Mouse (Mus musculus) limb, embryonic 12.5 days (tissue): ENCODE measurements around the gene Tmem72. TPM values are rescaled to one million over a fixed set of nuclear protein-coding genes. Genes with fewer than 3 reads are reported as not detected.

Experiments
- ATAC-seq: fragments of 200-750 bp; cut with Nextera tagmentation; 2 replicates; pipeline ENCODE4 v1.8.0; 2017; ENCODE audit warnings: low read depth, moderate TSS enrichment; ENCODE audit not compliant: insufficient number of reproducible peaks, insufficient read depth, low FRiP score, low TSS enrichment
- H3K27ac ChIP-seq: fragments of 300-500 bp; sonication (generic); 2 replicates; pipeline ENCODE4 v1.5.1; 2016; ENCODE audit warnings: mild to moderate bottlenecking, moderate library complexity
- H3K27me3 ChIP-seq: fragments of 300-500 bp; sonication (generic); 2 replicates; pipeline ENCODE4 v1.6.1; 2016; ENCODE audit warnings: mild to moderate bottlenecking, moderate library complexity
- H3K36me3 ChIP-seq: fragments of 300-500 bp; sonication (generic); 2 replicates; pipeline ENCODE4 v1.6.1; 2016; ENCODE audit warnings: mild to moderate bottlenecking, moderate library complexity
- H3K4me1 ChIP-seq: fragments of 300-500 bp; sonication (generic); replicated peaks from 2 replicates; pipeline ENCODE4 v1.6.1; 2016
- H3K4me2 ChIP-seq: fragments of 300-500 bp; sonication (generic); 2 replicates; pipeline ENCODE4 v1.6.1; 2016; ENCODE audit warnings: mild to moderate bottlenecking, moderate library complexity
- H3K4me3 ChIP-seq: fragments of 300-500 bp; sonication (generic); replicated peaks from 2 replicates; pipeline ENCODE4 v1.5.1; 2016; ENCODE audit warnings: mild to moderate bottlenecking
- H3K9ac ChIP-seq: fragments of 300-500 bp; sonication (generic); replicated peaks from 2 replicates; pipeline ENCODE4 v1.6.1; 2016; ENCODE audit warnings: mild to moderate bottlenecking, moderate library complexity
- H3K9me3 ChIP-seq: fragments of 300-500 bp; sonication (generic); 2 replicates; pipeline ENCODE4 v1.6.1; 2016; ENCODE audit warnings: mild to moderate bottlenecking, moderate library complexity
- WGBS: fragments of 180-500 bp; shearing (Covaris S2); methylation state at CpG from one replicate; pipeline ENCODE4 v1.1.7; 2016; 5-methylcytosine and 5-hydroxymethylcytosine counted together
- polyA plus RNA-seq: library from polyadenylated mRNA; unstranded; fragments of >200 nt; fragmentation: Nextera tagmentation; extraction: Ambion mirVana; gene quantifications from 2 replicates; pipeline ENCODE4 v1.2.1, GENCODE M21; 2016

Gene Tmem72
- polyA plus RNA-seq, 1 experiment from 2014 or later, result 0.06 TPM

- Histone ChIP-seq H3K4me1 (0 out of 2 replicates have a peak, but pooled peaks cover 9% of the 10 kb centered on the region), H3K9me3 (no peaks in the 10 kb centered on the region), H3K4me2 (no peak overlapping the region), H3K36me3 (no peaks in the 10 kb centered on the region), H3K27ac (no peak overlapping the region), H3K9ac (no peak overlapping the region), H3K4me3 (no peak overlapping the region), H3K27me3 (no peaks in the 10 kb centered on the region)
- ATAC-seq, result no peak
- WGBS, result 86% methylated on average over 2 of the region's 2 CpGs
Observed at GRCm38 (mm10) chr6:116715166-116715565, 1.5 kb downstream of the Tmem72 start.

- Histone ChIP-seq H3K4me2 (no peak overlapping the region), H3K9ac (no peak overlapping the region), H3K27ac (no peak overlapping the region), H3K4me3 (no peak overlapping the region), H3K9me3 (no peaks in the 10 kb centered on the region), H3K4me1 (0 out of 2 replicates have a peak, but pooled peaks cover 9% of the 10 kb centered on the region), H3K36me3 (no peaks in the 10 kb centered on the region), H3K27me3 (no peaks in the 10 kb centered on the region)
- 81% methylated on average over 5 of the region's 5 CpGs for WGBS
- no peak for ATAC-seq
Observed at GRCm38 (mm10) chr6:116714576-116714975, 2.1 kb downstream of the Tmem72 start.

GRCm38 (mm10) chr6:116713966-116714365, 2.7 kb downstream of the Tmem72 start:
- H3K9me3 ChIP-seq, result no peaks in the 10 kb centered on the region

GRCm38 (mm10) chr6:116712503-116712902, 4.2 kb downstream of the Tmem72 start:
- H3K27ac ChIP-seq, result no peak overlapping the region
- H3K9ac ChIP-seq, result no peak overlapping the region
- H3K4me3 ChIP-seq, result no peak overlapping the region
- no peak for ATAC-seq
- H3K4me2 ChIP-seq, result no peak overlapping the region
- H3K27me3 ChIP-seq, result no peaks in the 10 kb centered on the region
- H3K4me1 ChIP-seq, result 0 out of 2 replicates have a peak, but pooled peaks cover 9% of the 10 kb centered on the region
- no peaks in the 10 kb centered on the region for H3K36me3 ChIP-seq
- H3K9me3 ChIP-seq, result no peaks in the 10 kb centered on the region
- WGBS, result 87% methylated on average over 3 of the region's 3 CpGs

More at GRCm38 (mm10) chr6:116713966-116714365, 2.7 kb downstream of the Tmem72 start:
- Histone ChIP-seq H3K4me2 (no peak overlapping the region), H3K36me3 (no peaks in the 10 kb centered on the region), H3K9ac (no peak overlapping the region), H3K4me3 (no peak overlapping the region), H3K27ac (no peak overlapping the region), H3K27me3 (no peaks in the 10 kb centered on the region), H3K4me1 (0 out of 2 replicates have a peak, but pooled peaks cover 9% of the 10 kb centered on the region)
- no peak for ATAC-seq
- WGBS, result 86% methylated on average over 3 of the region's 3 CpGs

- Histone ChIP-seq H3K4me1 (0 out of 2 replicates have a peak, but pooled peaks cover 9% of the 10 kb centered on the region), H3K9me3 (no peaks in the 10 kb centered on the region), H3K27ac (no peak overlapping the region), H3K4me3 (no peak overlapping the region), H3K4me2 (no peak overlapping the region), H3K36me3 (no peaks in the 10 kb centered on the region), H3K9ac (no peak overlapping the region), H3K27me3 (no peaks in the 10 kb centered on the region)
- no peak for ATAC-seq
- 14% methylated on average over 5 of the region's 5 CpGs for WGBS
Observed at GRCm38 (mm10) chr6:116712062-116712461, 4.7 kb downstream of the Tmem72 start.

GRCm38 (mm10) chr6:116704320-116704719, 12.4 kb downstream of the Tmem72 start:
- Histone ChIP-seq H3K9ac (no peak overlapping the region), H3K4me1 (no peaks in the 10 kb centered on the region), H3K27me3 (no peaks in the 10 kb centered on the region), H3K27ac (no peak overlapping the region), H3K4me3 (no peak overlapping the region), H3K4me2 (no peak overlapping the region), H3K9me3 (no peaks in the 10 kb centered on the region), H3K36me3 (no peaks in the 10 kb centered on the region)
- ATAC-seq, result no peak
- WGBS, result 80% methylated on average over 6 of the region's 6 CpGs

- Histone ChIP-seq H3K4me3 (no peak overlapping the region), H3K9ac (no peak overlapping the region), H3K4me1 (no peaks in the 10 kb centered on the region), H3K27me3 (no peaks in the 10 kb centered on the region), H3K9me3 (no peaks in the 10 kb centered on the region), H3K27ac (no peak overlapping the region), H3K4me2 (no peak overlapping the region), H3K36me3 (no peaks in the 10 kb centered on the region)
- ATAC-seq, result no peak
Observed at GRCm38 (mm10) chr6:116700821-116701220, 15.9 kb downstream of the Tmem72 start.

GRCm38 (mm10) chr6:116697896-116698425, 18.8 kb downstream of the Tmem72 start:
- H3K4me2 ChIP-seq, result no peak overlapping the region
- 91% methylated on average over 4 of the region's 4 CpGs for WGBS
- H3K4me3 ChIP-seq, result no peak overlapping the region
- H3K4me1 ChIP-seq, result no peaks in the 10 kb centered on the region
- H3K9ac ChIP-seq, result no peak overlapping the region
- H3K36me3 ChIP-seq, result no peaks in the 10 kb centered on the region
- no peaks in the 10 kb centered on the region for H3K9me3 ChIP-seq
- no peak overlapping the region for H3K27ac ChIP-seq
- H3K27me3 ChIP-seq, result no peaks in the 10 kb centered on the region
- no peak for ATAC-seq

- no peaks in the 10 kb centered on the region for H3K27me3 ChIP-seq
- H3K36me3 ChIP-seq, result no peaks in the 10 kb centered on the region
- no peak overlapping the region for H3K4me3 ChIP-seq
- no peak overlapping the region for H3K9ac ChIP-seq
- H3K27ac ChIP-seq, result no peak overlapping the region
- no peak for ATAC-seq
- H3K9me3 ChIP-seq, result no peaks in the 10 kb centered on the region
- no peaks in the 10 kb centered on the region for H3K4me1 ChIP-seq
- no peak overlapping the region for H3K4me2 ChIP-seq
- WGBS, result 59% methylated on average over 2 of the region's 2 CpGs
Observed at GRCm38 (mm10) chr6:116697413-116697812, 19.3 kb downstream of the Tmem72 start.

GRCm38 (mm10) chr6:116694346-116694745, 22.4 kb downstream of the Tmem72 start:
- Histone ChIP-seq H3K9ac (no peak overlapping the region), H3K27ac (no peak overlapping the region), H3K36me3 (no peaks in the 10 kb centered on the region), H3K9me3 (no peaks in the 10 kb centered on the region), H3K27me3 (no peaks in the 10 kb centered on the region), H3K4me1 (no peaks in the 10 kb centered on the region), H3K4me2 (no peak overlapping the region), H3K4me3 (no peak overlapping the region)
- WGBS, result 84% methylated on average over 3 of the region's 3 CpGs
- no peak for ATAC-seq

- H3K27me3 ChIP-seq, result no peaks in the 10 kb centered on the region
- H3K4me3 ChIP-seq, result no peak overlapping the region
- H3K27ac ChIP-seq, result no peak overlapping the region
- no peak overlapping the region for H3K9ac ChIP-seq
- no peaks in the 10 kb centered on the region for H3K36me3 ChIP-seq
- ATAC-seq, result no peak
- WGBS, result 86% methylated on average over 4 of the region's 4 CpGs
- H3K9me3 ChIP-seq, result no peaks in the 10 kb centered on the region
- no peaks in the 10 kb centered on the region for H3K4me1 ChIP-seq
- no peak overlapping the region for H3K4me2 ChIP-seq
Observed at GRCm38 (mm10) chr6:116693639-116694038, 23.1 kb downstream of the Tmem72 start.

- 35% methylated on average over 6 of the region's 6 CpGs for WGBS
- H3K36me3 ChIP-seq, result no peaks in the 10 kb centered on the region
- no peaks in the 10 kb centered on the region for H3K4me1 ChIP-seq
- no peak overlapping the region for H3K27ac ChIP-seq
- no peaks in the 10 kb centered on the region for H3K27me3 ChIP-seq
- no peaks in the 10 kb centered on the region for H3K9me3 ChIP-seq
- no peak overlapping the region for H3K4me3 ChIP-seq
- H3K9ac ChIP-seq, result no peak overlapping the region
- no peak overlapping the region for H3K4me2 ChIP-seq
- no peak for ATAC-seq
Observed at GRCm38 (mm10) chr6:116682317-116682716, 34.4 kb downstream of the Tmem72 start.
